Mouse (Mus musculus) kidney, adult 2 months (tissue): ENCODE results near the gene Cdh23. TPM values are rescaled to one million over a fixed set of nuclear protein-coding genes. Genes with fewer than 3 reads are reported as not detected.

Experiments
- DNase-seq: peaks from one replicate; pipeline ENCODE4 v3.0.0; 2021
- H3K27ac ChIP-seq: fragments of 200-500 bp; 2 replicates; pipeline ENCODE4 v1.5.1; 2012; ENCODE audit warnings: low read depth, low read length, control low read depth, inconsistent platforms; ENCODE audit not compliant: insufficient read depth
- H3K27me3 ChIP-seq: fragments of 200-500 bp; replicated peaks from 2 replicates; pipeline ENCODE4 v1.6.1; 2012; ENCODE audit warnings: mild to moderate bottlenecking, moderate library complexity, low read length, inconsistent platforms; ENCODE audit not compliant: control insufficient read depth, insufficient read depth
- H3K36me3 ChIP-seq: fragments of 200-500 bp; 2 replicates; pipeline ENCODE4 v1.6.1; 2012; ENCODE audit warnings: mild to moderate bottlenecking, moderate library complexity, low read length, inconsistent platforms; ENCODE audit not compliant: control insufficient read depth, insufficient read depth
- H3K4me1 ChIP-seq: fragments of 200-500 bp; 2 replicates; pipeline ENCODE4 v1.6.1; 2011; ENCODE audit warnings: low read length; ENCODE audit not compliant: control insufficient read depth, insufficient read depth
- H3K4me3 ChIP-seq: fragments of 200-500 bp; 2 replicates; pipeline ENCODE4 v1.5.1; 2011; ENCODE audit warnings: mild to moderate bottlenecking, low read depth, low read length, control low read depth; ENCODE audit not compliant: insufficient read depth
- CTCF ChIP-seq: fragments of 200-500 bp; conservative IDR thresholded peaks from 2 replicates; pipeline ENCODE4 v1.5.1; 2011; ENCODE audit warnings: low read depth, mild to moderate bottlenecking, control low read depth, low read length, moderate library complexity, mixed read lengths; ENCODE audit not compliant: insufficient read depth, insufficient read length
- POLR2A ChIP-seq: fragments of 200-500 bp; IDR thresholded peaks from one replicate; pipeline ENCODE4 v1.6.1; 2011; ENCODE audit warnings: low read depth, low read length, control low read depth
- WGBS: fragments of 180-500 bp; shearing (Covaris S2); methylation state at CpG from one replicate; pipeline ENCODE4 v1.1.7; 2018; 5-methylcytosine and 5-hydroxymethylcytosine counted together
- polyA plus RNA-seq: library from polyadenylated mRNA; depleted of rRNA; stranded (reverse); fragments of >200 nt; gene quantifications from 2 replicates; pipeline ENCODE4 v1.2.3, GENCODE M21; 2012

Cdh23 gene
- polyA plus RNA-seq, 1 experiment, result 0.17 TPM

DNA sequence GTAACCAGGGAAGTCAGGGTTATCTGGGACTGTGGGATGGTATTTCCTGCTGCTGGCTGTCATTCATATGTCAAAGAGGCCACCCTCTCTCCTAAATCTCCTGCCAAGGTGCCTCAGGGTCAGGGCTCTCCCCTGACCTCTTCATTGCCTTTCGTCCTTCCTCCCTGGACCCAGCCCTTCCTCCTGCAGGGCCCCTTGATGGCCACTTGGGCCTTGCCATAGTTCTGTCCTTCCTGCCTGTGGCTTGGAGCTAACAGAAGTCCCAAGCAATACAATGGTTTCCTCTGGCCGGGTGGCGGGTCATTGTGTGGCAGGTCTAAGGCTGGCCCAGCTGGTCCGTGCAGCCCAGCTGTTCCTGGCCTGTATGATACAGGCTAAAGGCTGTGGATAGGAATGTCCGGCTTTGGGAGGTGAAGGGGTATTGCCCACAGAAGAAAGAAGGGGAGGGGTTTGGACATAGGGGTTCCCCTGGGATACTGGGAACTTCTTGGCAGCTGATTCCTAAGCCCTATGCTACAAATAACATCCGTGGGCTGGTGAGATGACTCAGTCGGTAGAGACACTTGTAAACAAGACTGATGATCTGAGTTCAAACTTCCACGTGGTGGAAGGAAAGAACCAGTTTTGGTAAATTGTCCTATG lies 322.2 kb downstream of the Cdh23 start:
- no peak overlapping the region for H3K4me3 ChIP-seq
- peak; percentile 78 for DNase-seq
- 49% methylated on average over 8 of the region's 8 CpGs for WGBS
- no peaks in the 10 kb centered on the region for H3K4me1 ChIP-seq
- TF ChIP-seq POLR2A, result no peak
- TF ChIP-seq CTCF, result 0 out of 2 replicates have a peak, but pooled peaks have one; percentile 20
- H3K27me3 ChIP-seq, result no peaks in the 10 kb centered on the region
- H3K27ac ChIP-seq, result peak overlapping the region; percentile 59; the same call in 1 of the 2 replicates
- no peaks in the 10 kb centered on the region for H3K36me3 ChIP-seq

DNA sequence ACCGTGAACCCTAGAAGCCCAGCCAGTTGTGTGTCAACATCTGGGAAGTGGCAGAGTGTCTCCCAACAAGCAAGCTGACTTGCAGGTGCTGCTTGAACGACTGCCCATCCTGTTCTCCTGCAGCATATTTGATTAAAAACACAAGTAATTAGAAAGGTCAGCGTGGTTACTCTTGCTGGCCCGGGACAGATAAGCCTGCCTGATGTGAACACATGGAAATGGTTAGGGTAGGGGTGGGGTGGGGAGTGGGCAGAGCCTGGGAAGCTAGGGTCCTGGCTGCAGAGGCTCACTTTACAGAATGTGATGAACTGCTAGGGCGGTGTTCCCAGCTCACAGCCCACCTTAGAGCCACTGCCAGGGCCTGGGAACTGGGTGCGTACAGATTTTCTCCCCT lies 322.8 kb downstream of the Cdh23 start:
- H3K27me3 ChIP-seq, result no peaks in the 10 kb centered on the region
- no peaks in the 10 kb centered on the region for H3K36me3 ChIP-seq
- no peak for TF ChIP-seq POLR2A
- TF ChIP-seq CTCF, result no peak
- WGBS, result 49% methylated on average over 6 of the region's 6 CpGs
- peak overlapping the region; percentile 34; the same call in 1 of the 2 replicates for H3K27ac ChIP-seq
- no peak overlapping the region for H3K4me3 ChIP-seq
- no peak for DNase-seq
- no peaks in the 10 kb centered on the region for H3K4me1 ChIP-seq

DNA sequence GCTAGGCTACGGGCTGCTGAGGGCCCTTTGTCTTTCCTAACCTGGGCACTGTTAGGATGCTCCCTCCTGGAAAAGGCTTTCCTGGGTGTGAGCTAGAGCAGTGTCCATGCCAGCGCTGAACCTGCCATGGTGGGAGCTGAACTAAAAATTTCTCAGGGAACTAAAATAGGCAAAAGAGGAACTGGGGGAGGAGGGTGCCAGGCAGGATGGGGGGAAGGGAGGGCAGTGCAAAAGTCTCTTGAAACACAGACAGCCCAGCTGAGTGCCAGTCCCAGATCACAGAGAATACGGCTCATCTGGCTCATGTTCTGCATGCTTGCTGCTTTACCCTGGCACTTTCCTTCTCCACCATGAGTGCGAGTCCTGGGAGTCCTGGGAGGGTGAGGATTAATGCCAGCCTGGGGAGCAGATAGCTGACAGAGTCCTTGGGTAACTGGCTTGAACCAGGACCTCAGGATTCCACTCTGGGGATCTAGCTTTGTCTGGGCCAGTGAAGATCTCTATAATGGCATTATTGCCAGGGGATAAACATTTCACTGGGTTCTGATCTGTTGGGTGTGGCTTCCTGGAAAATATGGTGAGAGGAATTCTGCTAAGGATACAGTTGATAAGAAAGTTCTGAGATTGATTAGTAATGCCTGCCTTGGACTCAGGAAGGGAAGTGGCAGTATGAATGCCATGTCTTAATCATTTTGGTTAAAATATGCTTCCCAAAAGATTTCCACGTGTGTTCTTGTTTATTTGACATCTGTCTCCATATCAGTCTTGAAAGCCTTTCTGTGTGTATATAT lies 324.5 kb downstream of the Cdh23 start:
- H3K27ac ChIP-seq, result no peak overlapping the region
- no peaks in the 10 kb centered on the region for H3K36me3 ChIP-seq
- no peaks in the 10 kb centered on the region for H3K27me3 ChIP-seq
- H3K4me1 ChIP-seq, result no peaks in the 10 kb centered on the region
- TF ChIP-seq CTCF, result no peak
- no peak for TF ChIP-seq POLR2A
- no peak for DNase-seq
- WGBS, result 75% methylated on average over 5 of the region's 5 CpGs
- H3K4me3 ChIP-seq, result no peak overlapping the region

DNA sequence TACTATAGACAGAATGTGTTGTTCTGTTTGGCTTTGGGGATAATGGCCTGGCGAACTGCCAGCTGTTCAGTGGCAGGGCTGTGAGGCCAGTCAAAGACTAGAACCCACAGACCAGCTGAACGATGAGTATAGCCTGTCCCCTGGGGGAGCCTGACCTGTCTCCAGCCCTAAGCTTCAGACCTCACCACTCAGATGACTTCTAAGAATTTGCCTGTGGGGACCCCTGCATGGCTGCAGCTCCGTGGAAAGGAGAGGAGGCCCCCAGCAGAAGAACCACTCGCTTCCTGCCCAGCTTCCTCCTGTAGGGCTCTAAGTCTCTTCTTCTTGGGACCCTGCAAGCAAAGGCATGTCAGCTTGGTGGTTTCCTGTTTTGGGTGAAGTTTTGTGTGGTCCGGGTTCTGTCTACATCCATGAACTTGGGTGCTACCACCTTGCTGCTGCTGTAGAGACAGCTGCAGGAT lies 325.7 kb downstream of the Cdh23 start:
- WGBS, result 69% methylated on average over 5 of the region's 5 CpGs
- TF ChIP-seq POLR2A (no peak), CTCF (no peak)
- Histone ChIP-seq H3K27me3 (no peaks in the 10 kb centered on the region), H3K4me1 (no peaks in the 10 kb centered on the region), H3K27ac (no peak overlapping the region), H3K4me3 (no peak overlapping the region), H3K36me3 (no peaks in the 10 kb centered on the region)
- DNase-seq, result no peak

DNA sequence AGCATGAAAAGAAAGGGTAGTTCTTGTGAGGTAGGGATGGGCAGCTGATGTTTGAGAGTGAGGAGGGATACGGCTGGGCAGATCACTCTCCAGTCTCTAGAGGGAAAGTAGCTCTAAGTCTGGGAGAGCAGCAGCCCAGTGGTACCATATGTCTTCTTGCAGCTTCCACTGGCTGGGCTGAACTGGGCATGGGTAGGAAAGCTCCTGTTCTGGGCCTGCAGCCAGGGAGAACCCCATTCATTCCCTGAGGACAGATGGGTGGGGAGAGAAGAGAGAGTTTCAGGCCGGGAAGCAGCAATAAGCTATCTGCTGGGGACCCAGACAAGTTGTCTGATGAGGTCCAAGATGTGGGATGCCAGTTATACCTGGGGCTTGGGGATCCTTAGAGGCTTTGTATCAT lies 326.2 kb downstream of the Cdh23 start:
- Histone ChIP-seq H3K27ac (no peak overlapping the region), H3K4me3 (no peak overlapping the region), H3K36me3 (no peaks in the 10 kb centered on the region), H3K27me3 (no peaks in the 10 kb centered on the region), H3K4me1 (no peaks in the 10 kb centered on the region)
- WGBS, result 75% methylated on average over 2 of the region's 2 CpGs
- TF ChIP-seq CTCF (no peak), POLR2A (no peak)
- no peak for DNase-seq

DNA sequence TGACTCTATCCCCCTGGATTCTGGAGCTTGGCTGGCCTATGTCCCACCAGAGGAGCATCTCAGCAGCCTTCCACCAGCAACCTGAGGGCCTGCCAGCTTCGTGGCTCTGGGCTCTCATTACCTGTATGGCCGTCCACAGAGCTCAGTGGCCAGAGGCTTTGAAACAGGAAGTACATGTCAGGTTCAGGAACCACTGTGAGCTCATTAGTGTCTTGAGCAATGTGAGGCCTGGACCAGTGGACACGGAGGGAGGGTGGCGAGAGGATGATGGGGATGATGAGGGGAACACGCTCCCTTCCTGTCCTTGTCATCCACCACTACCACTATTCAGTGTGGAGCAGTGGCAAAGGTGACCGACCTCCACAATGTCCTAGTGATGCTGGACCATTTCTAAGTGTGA lies 326.9 kb downstream of the Cdh23 start:
- Histone ChIP-seq H3K4me3 (no peak overlapping the region), H3K36me3 (no peaks in the 10 kb centered on the region), H3K4me1 (no peaks in the 10 kb centered on the region), H3K27ac (no peak overlapping the region), H3K27me3 (no peaks in the 10 kb centered on the region)
- no peak for DNase-seq
- WGBS, result 84% methylated on average over 6 of the region's 6 CpGs
- TF ChIP-seq CTCF, result no peak
- TF ChIP-seq POLR2A, result no peak

DNA sequence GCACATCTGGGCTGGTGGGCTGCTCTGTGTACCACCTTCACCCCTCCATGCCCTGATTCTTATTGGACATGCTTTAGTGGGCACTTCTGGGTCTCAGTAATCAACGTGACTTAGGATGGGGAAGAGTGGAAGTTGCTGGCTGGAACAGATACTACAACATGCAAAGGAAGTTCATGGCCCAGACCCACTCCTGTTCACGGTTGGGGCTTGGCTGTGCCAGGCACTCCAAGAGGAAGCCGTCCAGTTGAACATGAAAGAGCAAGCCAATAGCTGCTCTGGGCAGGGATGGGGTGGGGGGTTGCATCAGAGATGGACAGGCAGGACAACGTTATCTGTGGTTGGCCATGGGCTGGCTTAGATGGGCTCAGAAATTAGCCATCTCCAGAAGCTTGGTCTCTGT lies 328.4 kb downstream of the Cdh23 start:
- Histone ChIP-seq H3K4me1 (no peaks in the 10 kb centered on the region), H3K4me3 (no peak overlapping the region), H3K27ac (no peak overlapping the region), H3K36me3 (no peaks in the 10 kb centered on the region), H3K27me3 (no peaks in the 10 kb centered on the region; the same call in 1 of the 2 replicates)
- DNase-seq, result no peak
- 61% methylated on average over 4 of the region's 4 CpGs for WGBS
- no peak for TF ChIP-seq POLR2A
- no peak for TF ChIP-seq CTCF
